ENCODE assay signal across 25 mouse cellular contexts in the genomic region with DNA sequence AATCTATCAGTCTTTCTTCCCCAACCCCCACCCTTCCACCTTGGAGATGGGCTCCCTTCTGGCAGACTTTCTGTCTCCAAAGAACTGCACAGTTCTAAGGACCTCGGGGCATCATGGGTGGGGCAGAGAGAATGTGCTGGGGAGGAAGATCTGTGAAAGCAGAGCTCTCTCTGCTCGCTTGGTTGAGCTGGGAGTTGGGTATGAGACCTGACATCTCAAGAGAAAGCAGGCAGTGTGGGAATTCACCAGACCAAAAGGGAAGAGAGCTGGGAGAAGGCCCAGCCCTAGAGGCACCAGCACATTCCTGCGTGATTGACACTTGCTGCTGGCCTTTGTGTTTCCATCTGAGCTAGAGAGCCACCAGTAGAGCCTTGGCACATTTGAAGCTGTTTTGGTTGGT. TPM values are rescaled to one million over a fixed set of nuclear protein-coding genes. Genes with fewer than 3 reads are reported as not detected.
DNase-seq lines count a peak whose midpoint lies in the region; ATAC-seq and TF ChIP-seq lines count a peak whose summit lies in the region.
"Had no signal": no experiment of that assay in that cellular context is flagged by ENCODE, and none has a peak within 500 bp of the region (broad histone marks: within the 10 kb centered on the region; RNA-seq: fewer than 3 reads in every experiment).

No protein-coding gene starts in this region.

- H3K4me3 ChIP-seq in kidney, postnatal 0 days (replicated peaks; ENCODE audit: low read depth, low read length), result no peak overlapping the region
- no peak overlapping the region for H3K4me3 ChIP-seq in midbrain, embryonic 13.5 days (replicated peaks)
- H3K4me3 ChIP-seq: embryonic facial prominence, embryonic 15.5 days; forebrain, embryonic 15.5 days; hindbrain, embryonic 10.5 days; liver, embryonic 13.5 days; megakaryocyte, embryonic 14.5 days; midbrain, embryonic 15.5 days; neural tube, embryonic 12.5 days had no signal

- H3K36me3 ChIP-seq in kidney, postnatal 0 days (ENCODE audit: insufficient read depth, low read length), result no peaks in the 10 kb centered on the region
- H3K36me3 ChIP-seq in midbrain, embryonic 13.5 days, result no peaks in the 10 kb centered on the region
- H3K36me3 ChIP-seq: embryonic facial prominence, embryonic 15.5 days; forebrain, embryonic 15.5 days; G1E; hindbrain, embryonic 10.5 days; liver, embryonic 13.5 days; midbrain, embryonic 15.5 days; neural tube, embryonic 12.5 days had no signal

- H3K27ac ChIP-seq in kidney, postnatal 0 days, result no peak overlapping the region
- H3K27ac ChIP-seq in midbrain, embryonic 13.5 days, result no peak overlapping the region
- H3K27ac ChIP-seq: embryonic facial prominence, embryonic 15.5 days; forebrain, embryonic 15.5 days; hindbrain, embryonic 10.5 days; liver, embryonic 13.5 days; midbrain, embryonic 15.5 days; neural tube, embryonic 12.5 days had no signal

- peak; percentile 40; the same call in 1 of the 2 replicates for ATAC-seq in kidney, postnatal 0 days (replicated peaks; ENCODE audit: low FRiP score, low read depth)
- ATAC-seq in midbrain, embryonic 13.5 days, result no peak
- ATAC-seq: CD4-positive, CD25-positive, alpha-beta regulatory T cell, adult 4 months; forebrain, embryonic 15.5 days; midbrain, embryonic 15.5 days had no signal

- WGBS in kidney, postnatal 0 days, result 45% methylated on average over 3 of the region's 3 CpGs
- WGBS in midbrain, embryonic 13.5 days, result 52% methylated on average over 3 of the region's 3 CpGs

- H3K27me3 ChIP-seq in kidney, postnatal 0 days (ENCODE audit: insufficient read depth, low read length), result no peaks in the 10 kb centered on the region
- no peaks in the 10 kb centered on the region for H3K27me3 ChIP-seq in midbrain, embryonic 13.5 days
- H3K27me3 ChIP-seq: embryonic facial prominence, embryonic 15.5 days; forebrain, embryonic 15.5 days; liver, embryonic 13.5 days; megakaryocyte, embryonic 14.5 days; midbrain, embryonic 15.5 days; neural tube, embryonic 12.5 days had no signal

- 0 out of 2 replicates have a peak, but pooled peaks cover 7% of the 10 kb centered on the region for H3K4me1 ChIP-seq in kidney, postnatal 0 days (replicated peaks; ENCODE audit: insufficient read depth, low read length)
- peaks cover 4% of the 10 kb centered on the region; the same call in 1 of the 2 replicates for H3K4me1 ChIP-seq in midbrain, embryonic 13.5 days (replicated peaks)
- H3K4me1 ChIP-seq: embryonic facial prominence, embryonic 15.5 days; forebrain, embryonic 15.5 days; midbrain, embryonic 15.5 days; neural tube, embryonic 12.5 days had no signal

- H3K9me3 ChIP-seq in kidney, postnatal 0 days (replicated peaks; ENCODE audit: low read length), result no peaks in the 10 kb centered on the region
- no peaks in the 10 kb centered on the region for H3K9me3 ChIP-seq in midbrain, embryonic 13.5 days
- H3K9me3 ChIP-seq: embryonic facial prominence, embryonic 15.5 days; forebrain, embryonic 15.5 days; G1E; hindbrain, embryonic 10.5 days; liver, embryonic 13.5 days; megakaryocyte, embryonic 14.5 days; midbrain, embryonic 15.5 days; neural tube, embryonic 12.5 days had no signal

- peak; percentile 27 for DNase-seq in embryo, embryonic 9.5 days (ENCODE audit: extremely low spot score)
- DNase-seq in embryo, embryonic 10.5 days (ENCODE audit: low spot score), result no peak
- DNase-seq in kidney, postnatal 0 days (ENCODE audit: low spot score), result peak; percentile 43
- DNase-seq in kidney, postnatal 10 days, result no peak
- peak; percentile 15 for DNase-seq in retina, adult 2 months (ENCODE audit: low read depth, low spot score)
- no peak for DNase-seq in urinary bladder, postnatal 10 days (ENCODE audit: low spot score)
- DNase-seq: adrenal gland, postnatal 14 days; cerebellum, adult 8-10 months; gastrocnemius, postnatal 10 days; kidney, adult 18-20 months; layer of hippocampus, adult 9-11 months; liver, embryonic 13.5 days; lung, adult 2 months; thymus, adult 18-20 months; thymus, postnatal 36 days had no signal

- H3K9ac ChIP-seq in kidney, postnatal 0 days (ENCODE audit: low read depth, low read length), result no peak overlapping the region
- no peak overlapping the region for H3K9ac ChIP-seq in midbrain, embryonic 13.5 days (replicated peaks)
- H3K9ac ChIP-seq: embryonic facial prominence, embryonic 15.5 days; forebrain, embryonic 15.5 days; liver, embryonic 13.5 days; midbrain, embryonic 15.5 days; neural tube, embryonic 12.5 days had no signal

- no peak overlapping the region for H3K4me2 ChIP-seq in kidney, postnatal 0 days (ENCODE audit: low read length)
- H3K4me2 ChIP-seq in midbrain, embryonic 13.5 days (replicated peaks), result no peak overlapping the region
- H3K4me2 ChIP-seq: embryonic facial prominence, embryonic 15.5 days; forebrain, embryonic 15.5 days; heart, embryonic 11.5 days; liver, embryonic 13.5 days; midbrain, embryonic 15.5 days; neural tube, embryonic 12.5 days had no signal

- no peak for TF ChIP-seq CTCF in kidney, postnatal 0 days (IDR thresholded peaks at IDR 0.05; ENCODE audit: low read depth)

RNA-seq across cellular contexts. Expression of a gene that starts 39.6 kb away (rescaled TPM):
- 22.0 and 23.6 TPM in 2 replicates for polyA plus RNA-seq in kidney, postnatal 0 days (2015; fragmentation: Nextera tagmentation; extraction: Ambion mirVana)
- 23.5 and 27.2 TPM in 2 replicates for polyA plus RNA-seq in midbrain, embryonic 13.5 days (2015; fragmentation: Nextera tagmentation; extraction: Ambion mirVana)

RNA-seq across cellular contexts. Expression of a gene that starts 53.0 kb away (rescaled TPM):
- polyA plus RNA-seq in kidney, postnatal 0 days (2015; fragmentation: Nextera tagmentation; extraction: Ambion mirVana), result 41.4 and 43.7 TPM in 2 replicates
- polyA plus RNA-seq in midbrain, embryonic 13.5 days (2015; fragmentation: Nextera tagmentation; extraction: Ambion mirVana), result 36.4 and 39.1 TPM in 2 replicates

Comparison
In these comparisons a context has a peak if more than half of its experiments do, and no peak if none do; other contexts are left out.
1. DNase-seq: peak in embryo, embryonic 9.5 days (single experiment), kidney, postnatal 0 days (single experiment) and retina, adult 2 months (single experiment); none in embryo, embryonic 10.5 days (single experiment), kidney, postnatal 10 days (single experiment) and urinary bladder, postnatal 10 days (single experiment).